Mouse (Mus musculus): ENCODE results near the gene Uvssa. TPM values are rescaled to one million over a fixed set of nuclear protein-coding genes. Genes with fewer than 3 reads are reported as not detected.
"Not testable (repeated sequence)": the region's sequence is repeated elsewhere in the genome, so short reads cannot be mapped to it uniquely, and the experiment has no call there.

Uvssa gene
- 7.6 and 7.8 TPM in 2 replicates for polyA plus RNA-seq (2015; fragmentation: Nextera tagmentation; extraction: Ambion mirVana)

DNA sequence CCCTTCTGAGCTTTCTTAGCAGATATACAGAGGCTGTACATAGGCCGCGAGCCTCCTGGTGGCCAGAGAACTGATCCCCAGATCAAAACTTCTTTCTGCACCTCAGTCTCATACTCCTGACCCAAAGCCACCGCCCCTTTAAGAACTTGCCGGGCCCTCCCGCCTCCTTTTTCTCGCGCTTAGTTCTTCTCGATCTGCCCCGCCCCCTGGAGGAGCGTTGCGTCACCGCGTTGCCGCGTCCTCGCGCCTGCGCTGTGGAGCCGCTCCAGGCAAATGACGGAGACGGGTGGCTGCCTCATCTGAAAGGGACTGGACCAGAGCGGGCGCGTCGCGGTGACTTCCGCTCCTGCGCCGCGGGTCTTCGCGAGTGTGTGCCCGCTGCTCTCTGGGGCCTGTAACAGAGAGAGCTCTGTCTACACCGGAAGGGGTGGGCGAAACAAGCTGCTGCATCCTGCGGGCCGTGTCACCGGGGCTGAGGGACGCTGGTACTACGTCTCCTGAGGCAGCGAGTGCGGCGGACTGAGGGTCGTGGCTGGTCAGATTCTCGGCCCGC is at the start of gene Uvssa:
TSS of gene Uvssa (plus strand) at position 248 of the 553 bp plus-strand sequence.
- peaks cover 28% of the 10 kb centered on the region for H3K36me3 ChIP-seq
- H3K9ac ChIP-seq (replicated peaks), result peak within 1 kb of the TSS; percentile 85
- no peaks in the 10 kb centered on the region for H3K27me3 ChIP-seq (replicated peaks)
- ATAC-seq (ENCODE audit: low FRiP score), result peak; percentile 98
- WGBS, result under 1% methylated on average over 46 of the region's 46 CpGs
- peak within 1 kb of the TSS; percentile 98 for H3K27ac ChIP-seq (replicated peaks)
- peak within 1 kb of the TSS; percentile 94 for H3K4me2 ChIP-seq
- H3K4me3 ChIP-seq (replicated peaks), result peak within 1 kb of the TSS; percentile 68
- no peaks in the 10 kb centered on the region for H3K9me3 ChIP-seq (replicated peaks)
- H3K4me1 ChIP-seq, result peaks cover 15% of the 10 kb centered on the region

DNA sequence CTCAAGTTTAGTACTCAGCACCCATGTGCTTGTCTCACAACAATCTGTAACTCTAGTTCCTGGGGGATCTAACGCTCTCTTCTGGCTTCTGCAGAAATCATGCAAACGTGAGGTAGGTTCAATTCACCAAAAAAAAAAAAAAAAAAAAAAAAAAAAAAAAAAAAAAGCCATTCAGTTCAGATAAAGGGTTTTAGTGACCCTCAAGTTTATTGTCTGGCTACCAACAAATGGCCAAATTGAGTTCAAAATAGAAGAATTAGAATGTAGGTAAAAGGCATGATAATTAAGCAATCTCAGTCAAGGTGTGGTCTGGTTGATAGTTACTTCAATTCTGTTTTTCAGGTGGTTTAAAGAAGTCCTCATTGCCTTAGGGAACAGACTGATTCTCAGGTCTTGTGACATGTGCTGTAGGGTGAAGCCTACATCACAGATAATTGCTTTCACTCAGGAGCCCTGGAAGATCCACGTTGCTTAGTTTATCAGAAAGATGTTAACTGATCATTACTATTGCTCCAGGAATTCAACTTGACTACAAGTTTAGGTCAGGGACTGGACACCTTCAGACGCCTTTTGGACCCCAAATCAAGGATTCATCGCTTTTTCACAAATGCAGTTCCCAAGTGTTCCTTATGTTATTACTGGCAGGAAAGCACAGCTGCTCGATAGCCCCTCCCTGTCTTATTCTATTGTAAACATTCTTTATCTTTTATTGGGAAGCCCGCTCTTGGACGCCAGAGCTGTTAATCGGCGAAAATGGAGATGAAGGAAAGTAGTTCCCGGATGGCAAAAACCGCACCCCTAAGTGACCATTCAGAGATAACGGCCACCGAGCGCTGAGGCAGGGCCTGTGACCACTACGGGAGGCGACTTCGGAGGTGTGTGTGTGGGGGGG is 43.7 kb upstream of the Uvssa start:
- Histone ChIP-seq H3K4me3 (replicated peaks) (peak overlapping the region; percentile 100), H3K4me1 (peaks cover 23% of the 10 kb centered on the region), H3K27me3 (replicated peaks) (no peaks in the 10 kb centered on the region), H3K9ac (replicated peaks) (peak overlapping the region; percentile 60), H3K9me3 (replicated peaks) (no peaks in the 10 kb centered on the region), H3K36me3 (no peaks in the 10 kb centered on the region), H3K27ac (replicated peaks) (peak overlapping the region; percentile 88), H3K4me2 (peak overlapping the region; percentile 76)
- WGBS, result 20% methylated on average over 18 of the region's 18 CpGs
- ATAC-seq (ENCODE audit: low FRiP score), result no peak

DNA sequence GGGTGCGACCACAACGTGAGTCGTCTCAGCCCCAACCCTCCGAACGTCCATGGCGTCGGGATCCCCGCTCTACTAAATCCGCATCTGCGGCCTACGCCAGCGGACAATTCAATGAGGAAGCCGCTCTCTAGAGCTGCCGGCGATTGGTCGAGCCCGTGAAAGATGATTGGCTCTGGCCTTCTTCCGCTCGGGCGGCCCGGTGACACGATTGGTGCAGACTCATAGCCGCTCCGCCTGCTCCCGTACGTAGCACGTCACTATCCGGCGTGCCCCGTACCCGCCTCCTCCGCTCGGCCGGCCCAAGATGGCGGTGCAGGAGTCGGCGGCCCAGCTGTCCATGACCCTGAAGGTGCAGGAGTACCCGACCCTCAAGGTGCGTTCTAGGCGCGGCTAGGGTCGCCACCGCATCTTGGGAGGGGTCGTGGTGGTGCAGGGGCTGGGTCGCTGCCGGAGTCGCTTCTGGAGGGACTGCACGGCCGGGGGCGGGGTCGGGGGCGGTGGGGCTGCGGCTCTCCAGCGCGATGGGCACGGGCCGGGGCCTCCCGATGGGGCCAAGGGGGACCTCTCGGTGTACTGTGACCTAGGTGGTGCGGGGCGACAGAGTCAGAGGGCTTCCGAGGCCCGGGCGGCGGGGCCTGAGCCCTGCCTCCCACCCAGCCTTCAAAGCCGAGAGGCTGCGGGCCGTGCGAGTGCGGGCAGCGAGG is 42.9 kb upstream of the Uvssa start, which contains the start of gene Maea:
TSS of gene Maea (plus strand) at position 237 of the 704 bp plus-strand sequence.
- under 1% methylated on average over 68 of the region's 71 CpGs for WGBS
- peak; percentile 100 for ATAC-seq (ENCODE audit: low FRiP score)

DNA sequence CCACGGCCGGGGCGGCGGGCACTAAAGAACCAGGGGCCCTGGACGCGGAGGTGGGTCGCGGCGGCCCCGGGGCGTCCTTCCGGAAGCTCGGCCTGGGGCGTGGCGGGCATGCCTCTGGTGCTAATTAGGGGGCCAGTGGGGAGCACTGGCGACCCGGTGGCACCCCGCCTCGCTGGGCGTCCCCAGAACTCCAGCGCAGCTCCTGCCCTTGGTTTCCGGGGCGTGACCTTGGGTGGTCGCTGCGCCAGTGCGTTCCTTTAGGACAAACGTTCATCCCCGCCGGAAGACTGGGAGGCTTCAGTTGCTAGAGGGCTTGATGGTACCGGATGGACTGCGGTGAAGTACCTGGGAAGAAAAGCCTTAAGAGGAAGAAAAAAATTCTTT is 42.4 kb upstream of the Uvssa start:
- Histone ChIP-seq H3K9me3 (replicated peaks) (no peaks in the 10 kb centered on the region), H3K9ac (replicated peaks) (peak overlapping the region; percentile 98), H3K27ac (replicated peaks) (peak overlapping the region; percentile 85), H3K4me3 (replicated peaks) (peak overlapping the region; percentile 100), H3K27me3 (replicated peaks) (no peaks in the 10 kb centered on the region), H3K4me2 (peak overlapping the region; percentile 76), H3K4me1 (peaks cover 23% of the 10 kb centered on the region), H3K36me3 (no peaks in the 10 kb centered on the region)
- WGBS, result under 1% methylated on average over 31 of the region's 31 CpGs
- ATAC-seq (ENCODE audit: low FRiP score), result no peak

More for the DNA sequence above, 42.9 kb upstream of the Uvssa start, which contains the start of gene Maea:
- Histone ChIP-seq H3K36me3 (no peaks in the 10 kb centered on the region), H3K9me3 (replicated peaks) (no peaks in the 10 kb centered on the region), H3K27me3 (replicated peaks) (no peaks in the 10 kb centered on the region), H3K4me3 (replicated peaks) (peak within 1 kb of the TSS; percentile 100), H3K27ac (replicated peaks) (peak within 1 kb of the TSS; percentile 88), H3K4me1 (peaks cover 23% of the 10 kb centered on the region), H3K9ac (replicated peaks) (peak within 1 kb of the TSS; percentile 98), H3K4me2 (peak within 1 kb of the TSS; percentile 76)

DNA sequence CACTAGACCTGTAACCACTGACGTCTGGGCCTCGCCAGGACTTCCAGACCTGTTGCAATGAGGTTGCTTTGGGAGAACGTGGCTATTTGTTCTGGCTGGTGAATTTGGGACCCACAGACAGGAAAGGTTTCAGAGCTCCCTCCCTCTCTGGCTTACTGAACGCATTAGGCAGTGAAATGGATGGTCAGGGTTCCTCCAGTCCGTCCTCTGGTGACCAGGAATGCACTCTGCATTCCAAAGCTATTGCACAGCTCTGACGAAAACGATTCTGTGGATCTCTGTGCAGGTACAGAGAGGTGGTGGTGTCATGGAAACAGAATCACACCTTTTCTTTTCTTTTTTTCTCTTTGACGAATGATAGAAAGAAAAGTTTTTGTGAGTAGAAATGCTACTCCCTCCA is 41.1 kb upstream of the Uvssa start:
- 87% methylated on average over 8 of the region's 8 CpGs for WGBS

DNA sequence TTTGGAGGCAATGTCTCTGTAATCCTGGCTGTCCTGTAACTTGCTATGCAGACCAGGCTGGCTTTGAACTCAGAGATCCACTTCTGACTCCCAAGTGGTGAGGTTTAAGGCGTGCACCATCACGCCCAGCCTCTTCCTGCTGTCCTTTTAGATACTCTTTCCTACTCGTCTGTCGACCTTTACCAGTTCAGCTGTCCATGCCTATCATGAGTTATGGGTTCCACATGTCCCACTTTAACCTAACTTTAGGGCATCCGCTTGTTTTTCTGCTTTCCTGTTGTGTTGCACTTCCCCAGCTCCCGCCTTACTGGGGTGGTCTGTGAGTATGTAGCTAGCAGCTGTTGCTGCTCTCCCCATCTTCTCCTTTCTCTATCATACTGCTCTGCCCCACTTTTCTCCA is 37.2 kb upstream of the Uvssa start:
- Histone ChIP-seq H3K4me2 (no peak overlapping the region), H3K27ac (replicated peaks) (no peak overlapping the region), H3K27me3 (replicated peaks) (no peaks in the 10 kb centered on the region), H3K36me3 (no peaks in the 10 kb centered on the region), H3K9me3 (replicated peaks) (no peaks in the 10 kb centered on the region), H3K4me1 (peaks cover 30% of the 10 kb centered on the region), H3K4me3 (replicated peaks) (no peak overlapping the region), H3K9ac (replicated peaks) (no peak overlapping the region)
- WGBS, result 84% methylated on average over 6 of the region's 6 CpGs
- ATAC-seq (ENCODE audit: low FRiP score), result no peak

More for the DNA sequence above, 41.1 kb upstream of the Uvssa start:
- Histone ChIP-seq H3K27me3 (replicated peaks) (no peaks in the 10 kb centered on the region), H3K4me2 (peak overlapping the region; percentile 76), H3K9ac (replicated peaks) (no peak overlapping the region), H3K36me3 (no peaks in the 10 kb centered on the region), H3K9me3 (replicated peaks) (no peaks in the 10 kb centered on the region), H3K4me3 (replicated peaks) (peak overlapping the region; percentile 100), H3K4me1 (peaks cover 23% of the 10 kb centered on the region), H3K27ac (replicated peaks) (no peak overlapping the region)
- no peak for ATAC-seq (ENCODE audit: low FRiP score)

DNA sequence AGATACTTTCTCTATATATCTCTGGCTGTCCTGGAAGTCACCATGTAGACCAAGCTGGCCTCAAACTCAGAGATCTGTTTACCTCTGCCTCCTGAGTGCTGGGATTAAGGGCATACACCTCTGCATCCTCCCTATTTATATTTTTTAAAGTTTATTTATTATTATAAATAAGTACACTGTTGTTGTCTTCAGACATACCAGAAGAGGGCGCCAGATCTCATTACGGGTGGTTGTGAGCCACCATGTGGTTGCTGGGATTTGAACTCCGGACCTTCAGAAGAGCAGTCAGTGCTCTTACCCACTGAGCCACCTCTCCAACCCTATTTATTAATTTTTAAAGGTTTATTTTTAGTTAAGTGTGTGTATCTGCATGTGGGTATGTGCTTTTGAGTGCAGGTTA is 36.1 kb upstream of the Uvssa start:
- not testable (repeated sequence) for H3K9ac ChIP-seq (replicated peaks); H3K27me3 ChIP-seq (replicated peaks); H3K27ac ChIP-seq (replicated peaks); H3K4me3 ChIP-seq (replicated peaks); H3K9me3 ChIP-seq (replicated peaks); ATAC-seq (ENCODE audit: low FRiP score); H3K36me3 ChIP-seq; H3K4me2 ChIP-seq
- H3K4me1 ChIP-seq, result peaks cover 19% of the 10 kb centered on the region
- WGBS, result 72% methylated on average over 3 of the region's 3 CpGs

DNA sequence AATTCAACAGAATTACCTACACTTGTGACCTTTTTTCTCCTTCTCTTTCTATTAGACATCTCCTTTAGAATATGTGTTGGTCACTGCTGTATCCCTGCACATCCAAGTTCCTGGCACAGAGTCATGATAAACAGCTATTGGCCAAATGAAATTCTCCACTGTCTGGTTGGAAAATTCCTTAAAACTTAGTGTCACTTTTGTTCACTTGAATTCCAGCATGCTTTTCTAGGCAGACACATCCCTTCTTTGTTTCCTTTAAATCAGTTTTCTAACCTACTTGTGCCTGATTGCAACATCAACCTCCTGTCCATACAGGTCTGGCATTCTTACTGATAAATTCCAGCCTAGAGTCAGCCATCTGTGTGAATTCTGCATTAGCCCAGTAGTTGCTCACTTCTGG is 35.5 kb upstream of the Uvssa start:
- Histone ChIP-seq H3K9me3 (replicated peaks) (no peaks in the 10 kb centered on the region), H3K27me3 (replicated peaks) (no peaks in the 10 kb centered on the region), H3K27ac (replicated peaks) (no peak overlapping the region), H3K4me3 (replicated peaks) (no peak overlapping the region), H3K9ac (replicated peaks) (no peak overlapping the region), H3K4me1 (peaks cover 13% of the 10 kb centered on the region), H3K36me3 (no peaks in the 10 kb centered on the region), H3K4me2 (no peak overlapping the region)
- no peak for ATAC-seq (ENCODE audit: low FRiP score)

DNA sequence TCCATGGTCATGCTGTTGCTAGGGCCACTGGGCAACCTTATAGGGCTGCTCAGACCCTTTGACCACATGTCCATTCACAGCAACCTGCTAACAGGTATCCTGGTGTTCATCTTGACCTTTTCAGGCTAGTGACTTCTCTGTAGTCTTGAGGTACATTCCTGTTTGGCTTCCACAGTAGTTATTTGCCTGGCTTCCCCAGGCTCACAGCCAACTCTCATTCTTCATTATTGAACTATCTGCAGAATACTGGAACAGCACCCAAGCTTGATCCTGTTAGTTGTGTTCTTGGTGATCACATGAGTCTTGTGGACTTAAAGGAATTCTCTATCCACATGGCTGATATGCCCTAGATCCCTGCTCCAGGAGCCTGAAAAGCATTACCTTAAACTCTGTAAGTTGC is 34.8 kb upstream of the Uvssa start:
- H3K4me1 ChIP-seq, result peaks cover 7% of the 10 kb centered on the region; the same call in 1 of the 2 replicates
- no peak overlapping the region for H3K4me3 ChIP-seq (replicated peaks)
- no peak for ATAC-seq (ENCODE audit: low FRiP score)
- H3K27ac ChIP-seq (replicated peaks), result no peak overlapping the region
- no peaks in the 10 kb centered on the region for H3K27me3 ChIP-seq (replicated peaks)
- no peaks in the 10 kb centered on the region for H3K9me3 ChIP-seq (replicated peaks)
- no peak overlapping the region for H3K9ac ChIP-seq (replicated peaks)
- no peaks in the 10 kb centered on the region for H3K36me3 ChIP-seq
- H3K4me2 ChIP-seq, result no peak overlapping the region

DNA sequence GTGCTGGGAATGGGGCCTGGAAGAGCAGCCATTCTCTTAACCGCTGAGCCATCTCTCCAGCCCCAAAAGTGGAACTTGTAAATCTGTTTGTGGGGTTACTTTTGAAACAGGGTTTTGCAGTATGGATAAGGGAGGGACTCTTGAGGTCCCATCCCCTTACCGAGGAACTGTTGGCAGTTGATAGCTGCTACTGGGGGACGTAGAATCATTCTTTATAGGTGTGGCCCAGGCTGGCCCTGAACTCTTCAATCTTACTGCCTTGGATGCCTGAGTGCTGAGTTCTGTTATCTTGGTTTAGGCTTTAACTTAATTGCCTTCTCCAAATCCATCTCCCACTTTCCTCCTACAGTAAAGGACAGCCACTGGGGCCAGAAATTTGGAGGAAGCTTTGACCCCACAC is 34.3 kb upstream of the Uvssa start:
- H3K4me1 ChIP-seq, result peaks cover 7% of the 10 kb centered on the region; the same call in 1 of the 2 replicates
- no peak for ATAC-seq (ENCODE audit: low FRiP score)

DNA sequence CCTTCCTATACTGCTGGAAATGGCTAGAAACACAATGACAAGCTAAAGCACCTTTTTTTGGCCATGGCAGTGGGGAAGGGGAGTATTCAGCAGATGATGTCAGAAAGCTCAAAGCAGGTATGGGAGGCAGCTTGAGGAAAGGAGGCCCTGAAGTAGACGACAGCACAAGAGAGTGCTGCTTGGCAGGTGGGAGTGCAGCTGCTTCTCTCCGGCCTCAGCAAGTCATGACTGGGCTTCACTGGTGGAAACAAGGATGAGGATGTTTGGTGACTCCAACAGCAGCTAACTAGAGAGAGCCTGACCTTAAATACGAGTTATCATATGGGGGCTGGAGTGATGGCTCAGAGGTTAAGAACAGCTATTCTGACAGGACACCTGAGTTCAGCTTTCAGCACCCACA is 30.7 kb upstream of the Uvssa start:
- H3K27me3 ChIP-seq (replicated peaks), result no peaks in the 10 kb centered on the region
- 71% methylated on average over 3 of the region's 3 CpGs for WGBS
- H3K36me3 ChIP-seq, result no peaks in the 10 kb centered on the region
- no peak overlapping the region for H3K27ac ChIP-seq (replicated peaks)
- H3K9ac ChIP-seq (replicated peaks), result no peak overlapping the region
- ATAC-seq (ENCODE audit: low FRiP score), result no peak
- no peak overlapping the region for H3K4me2 ChIP-seq
- H3K4me3 ChIP-seq (replicated peaks), result no peak overlapping the region
- H3K4me1 ChIP-seq, result peaks cover 12% of the 10 kb centered on the region; the same call in 1 of the 2 replicates
- no peaks in the 10 kb centered on the region for H3K9me3 ChIP-seq (replicated peaks)

More for the DNA sequence above, 34.3 kb upstream of the Uvssa start:
- WGBS, result 91% methylated on average over 3 of the region's 3 CpGs
- Histone ChIP-seq H3K9me3 (replicated peaks) (no peaks in the 10 kb centered on the region), H3K27ac (replicated peaks) (no peak overlapping the region), H3K4me2 (no peak overlapping the region), H3K9ac (replicated peaks) (no peak overlapping the region), H3K36me3 (no peaks in the 10 kb centered on the region), H3K27me3 (replicated peaks) (no peaks in the 10 kb centered on the region), H3K4me3 (replicated peaks) (no peak overlapping the region)

All from neural tube, embryonic 15.5 days (tissue).